Mouse (Mus musculus) testis, adult 2 months (tissue): ENCODE data around the gene Pcgf2.

Experiments
- CTCF ChIP-seq: fragments of 200-500 bp; IDR thresholded peaks from 2 replicates; pipeline ENCODE4 v1.5.1; 2012; ENCODE audit warnings: low read depth, mild to moderate bottlenecking, inconsistent platforms, low read length, moderate library complexity; ENCODE audit not compliant: control insufficient read depth, insufficient read depth, insufficient replicate concordance
- POLR2A ChIP-seq: fragments of 200-500 bp; IDR thresholded peaks from 2 replicates; pipeline ENCODE4 v1.6.1; 2012; ENCODE audit warnings: low read depth, mild to moderate bottlenecking, inconsistent platforms, low read length, moderate library complexity; ENCODE audit not compliant: control insufficient read depth

DNA sequence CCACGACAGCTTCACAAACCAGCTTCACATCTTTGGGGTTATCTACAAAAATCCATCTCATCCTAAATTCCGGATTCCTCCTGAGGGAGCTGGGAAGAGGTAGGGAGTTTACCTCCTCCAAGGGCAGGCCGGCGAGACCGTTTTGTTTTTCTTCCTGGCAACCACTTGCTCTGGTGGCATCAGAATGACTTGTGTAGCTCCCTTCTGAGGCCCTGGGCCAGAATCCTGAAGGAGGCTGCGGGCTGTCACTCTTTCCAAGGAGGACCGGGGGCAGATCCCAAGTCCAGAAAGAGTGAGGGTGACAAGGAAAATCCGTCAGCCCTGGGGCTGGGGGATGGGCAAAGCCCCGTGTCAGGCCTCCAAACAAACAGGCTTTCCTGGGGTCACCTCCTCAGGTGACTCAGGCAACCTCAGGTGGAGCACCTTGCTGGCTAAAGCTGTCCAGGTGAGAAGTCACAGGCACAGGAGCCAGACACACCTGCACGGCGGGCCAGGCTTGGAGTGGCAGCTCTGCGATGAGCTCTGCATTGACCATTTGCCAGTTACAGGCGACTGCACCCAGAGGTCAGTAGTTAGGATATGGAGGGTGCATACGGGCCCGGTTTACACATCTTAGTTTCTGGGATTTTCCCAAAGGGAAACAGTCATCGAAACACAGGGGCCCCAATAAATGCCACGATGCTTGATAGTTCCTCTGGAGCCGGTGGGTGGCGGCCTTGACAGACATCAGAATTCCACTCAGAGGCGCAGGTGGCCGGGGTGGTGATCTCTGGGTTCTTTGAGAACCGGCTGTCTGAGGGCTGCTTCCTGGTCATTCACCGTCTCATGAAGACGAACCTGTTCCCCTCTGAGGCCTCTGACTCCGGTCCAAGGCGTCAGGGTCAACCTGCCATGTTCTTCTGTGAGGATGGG is 17.3 kb upstream of the Pcgf2 start:
- TF ChIP-seq CTCF (no peak), POLR2A (no peak)
